Mouse (Mus musculus) spleen, adult 2 months (tissue): Measurements from ENCODE around the gene Slc6a9.

Source experiments
- CTCF ChIP-seq: fragments of 200-500 bp; IDR thresholded peaks from 2 replicates; pipeline ENCODE4 v1.5.1; 2011; ENCODE audit warnings: mild to moderate bottlenecking, inconsistent platforms; ENCODE audit not compliant: insufficient read depth, insufficient read length, insufficient replicate concordance; ENCODE audit errors: extremely low read depth
- POLR2A ChIP-seq: fragments of 200-500 bp; IDR thresholded peaks from 2 replicates; pipeline ENCODE4 v1.6.1; 2011; ENCODE audit warnings: low read depth, low read length, inconsistent platforms

DNA sequence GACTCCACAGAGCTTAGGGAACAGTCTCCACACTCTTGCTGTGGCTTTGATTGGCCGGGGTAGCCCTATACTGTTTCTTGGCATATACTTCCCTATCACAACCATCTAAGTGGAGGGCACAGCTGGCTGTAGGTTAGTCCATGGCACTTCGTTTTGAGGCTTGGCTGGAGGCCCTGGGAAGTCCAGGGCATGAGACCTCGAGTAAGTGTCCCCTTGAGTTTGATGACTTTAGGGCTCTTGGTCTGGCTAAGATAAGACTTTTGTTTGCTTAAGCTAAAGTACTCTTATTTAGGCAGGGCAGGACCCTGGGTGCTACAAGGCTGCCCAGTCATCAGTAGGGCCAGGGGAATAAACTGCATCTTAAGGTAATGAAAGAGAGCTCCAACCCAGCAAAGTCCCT, 63.8 kb downstream of the Slc6a9 start:
- TF ChIP-seq CTCF (no peak), POLR2A (no peak)
